Mouse (Mus musculus): ENCODE data around the gene Pdpk1.

- no peak for TF ChIP-seq CTCF (IDR thresholded peaks at IDR 0.05; ENCODE audit: borderline replicate concordance, insufficient read depth, low read depth, low read length)
- no peak for TF ChIP-seq POLR2A (IDR thresholded peaks at IDR 0.05; ENCODE audit: borderline replicate concordance, insufficient read depth, low read length)
Measured at GRCm38 (mm10) chr17:24140845-24141424, 9.8 kb downstream of the Pdpk1 start.
